Mouse (Mus musculus) embryonic facial prominence, embryonic 11.5 days (tissue): Measurements from ENCODE around the gene Uroc1. TPM values are rescaled to one million over a fixed set of nuclear protein-coding genes. Genes with fewer than 3 reads are reported as not detected.

ENCODE experiments used
- ATAC-seq: fragments of 200-750 bp; cut with Nextera tagmentation; replicated peaks from 2 replicates; pipeline ENCODE4 v1.8.0; 2017; ENCODE audit warnings: low read depth; ENCODE audit not compliant: insufficient number of reproducible peaks, low FRiP score, low TSS enrichment
- DNase-seq: peaks from one replicate; pipeline ENCODE4 v3.0.0-alpha.2; 2015; ENCODE audit warnings: low spot score
- H3K27ac ChIP-seq: fragments of 300-500 bp; sonication (generic); replicated peaks from 2 replicates; pipeline ENCODE4 v1.5.1; 2014; ENCODE audit warnings: mild to moderate bottlenecking, low read depth, low read length, control low read depth
- H3K27me3 ChIP-seq: fragments of 300-500 bp; sonication (generic); 2 replicates; pipeline ENCODE4 v1.6.1; 2014; ENCODE audit warnings: mild to moderate bottlenecking, low read length, moderate library complexity, mixed read lengths; ENCODE audit not compliant: control insufficient read depth, insufficient read depth
- H3K36me3 ChIP-seq: fragments of 300-500 bp; sonication (generic); replicated peaks from 2 replicates; pipeline ENCODE4 v1.6.1; 2014; ENCODE audit warnings: low read depth, mild to moderate bottlenecking, low read length, moderate library complexity, mixed read lengths; ENCODE audit not compliant: control insufficient read depth, insufficient read depth
- H3K4me1 ChIP-seq: fragments of 300-500 bp; sonication (generic); 2 replicates; pipeline ENCODE4 v1.6.1; 2014; ENCODE audit warnings: low read length, mixed read lengths; ENCODE audit not compliant: control insufficient read depth, insufficient read depth
- H3K4me2 ChIP-seq: fragments of 300-500 bp; sonication (generic); 2 replicates; pipeline ENCODE4 v1.6.1; 2014; ENCODE audit warnings: low read depth, mild to moderate bottlenecking, control low read depth, low read length, moderate library complexity
- H3K4me3 ChIP-seq: fragments of 300-500 bp; sonication (generic); 2 replicates; pipeline ENCODE4 v1.5.1; 2014; ENCODE audit warnings: low read depth, low read length, control low read depth
- H3K9ac ChIP-seq: fragments of 300-500 bp; sonication (generic); replicated peaks from 2 replicates; pipeline ENCODE4 v1.6.1; 2014; ENCODE audit warnings: mild to moderate bottlenecking, control low read depth, low read length
- H3K9me3 ChIP-seq: fragments of 300-500 bp; sonication (generic); replicated peaks from 2 replicates; pipeline ENCODE4 v1.6.1; 2016; ENCODE audit warnings: mild to moderate bottlenecking, low read length, inconsistent platforms, mixed read lengths; ENCODE audit not compliant: control insufficient read depth
- WGBS: fragments of 180-500 bp; shearing (Covaris S2); extraction: QIAGEN DNeasy Blood & Tissue Kit; methylation state at CpG from one replicate; pipeline ENCODE4 v1.1.7; 2014; 5-methylcytosine and 5-hydroxymethylcytosine counted together
- polyA plus RNA-seq: library from polyadenylated mRNA; unstranded; fragments of >200 nt; fragmentation: Nextera tagmentation; extraction: Ambion mirVana; gene quantifications from 2 replicates; pipeline ENCODE4 v1.2.1, GENCODE M21; 2014

Uroc1 gene
- polyA plus RNA-seq, 1 experiment from 2014 or later, result not detected

DNA sequence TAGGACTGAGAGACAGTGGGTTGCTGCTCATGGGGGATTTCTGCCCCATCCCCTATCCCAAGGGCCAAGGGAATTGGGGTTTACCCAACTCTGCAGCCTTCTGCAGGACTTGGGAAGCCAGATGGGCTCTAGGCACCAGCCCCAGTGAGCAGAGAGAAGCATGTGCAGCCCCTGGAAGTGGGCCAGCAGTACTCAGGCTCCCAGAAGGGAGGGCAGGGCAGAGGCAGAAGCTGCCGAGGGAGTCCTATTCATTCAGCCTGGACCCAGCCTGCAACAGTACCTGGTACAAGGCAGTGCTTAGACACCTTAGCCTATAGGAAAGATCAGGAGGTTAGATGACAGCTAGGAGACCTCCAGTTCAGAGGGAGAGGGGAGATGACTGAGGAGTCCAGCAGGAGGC, 3.1 kb upstream of the Uroc1 start:
- Histone ChIP-seq H3K4me2 (no peak overlapping the region), H3K4me3 (no peak overlapping the region), H3K36me3 (no peaks in the 10 kb centered on the region), H3K27me3 (no peaks in the 10 kb centered on the region), H3K4me1 (no peaks in the 10 kb centered on the region), H3K27ac (no peak overlapping the region), H3K9ac (no peak overlapping the region), H3K9me3 (no peaks in the 10 kb centered on the region)
- 53% methylated on average over 1 of the region's 1 CpGs for WGBS
- ATAC-seq (no peak), DNase-seq (no peak)

GRCm38 (mm10) chr6:90334244-90334643, 1.2 kb downstream of the Uroc1 start:
- no peak overlapping the region for H3K4me2 ChIP-seq
- WGBS, result 88% methylated on average over 3 of the region's 3 CpGs

GRCm38 (mm10) chr6:90342343-90342742, 9.3 kb downstream of the Uroc1 start:
- no peak overlapping the region for H3K4me3 ChIP-seq
- H3K9ac ChIP-seq, result no peak overlapping the region
- H3K4me1 ChIP-seq, result no peaks in the 10 kb centered on the region
- no peaks in the 10 kb centered on the region for H3K36me3 ChIP-seq
- H3K27ac ChIP-seq, result no peak overlapping the region
- DNase-seq (no peak), ATAC-seq (no peak)
- WGBS, result 67% methylated on average over 2 of the region's 2 CpGs
- no peaks in the 10 kb centered on the region for H3K9me3 ChIP-seq
- no peak overlapping the region for H3K4me2 ChIP-seq
- no peaks in the 10 kb centered on the region for H3K27me3 ChIP-seq

More at GRCm38 (mm10) chr6:90334244-90334643, 1.2 kb downstream of the Uroc1 start:
- Histone ChIP-seq H3K4me3 (no peak overlapping the region), H3K9ac (no peak overlapping the region), H3K9me3 (no peaks in the 10 kb centered on the region), H3K27me3 (no peaks in the 10 kb centered on the region), H3K36me3 (no peaks in the 10 kb centered on the region), H3K4me1 (no peaks in the 10 kb centered on the region), H3K27ac (no peak overlapping the region)
- ATAC-seq, result no peak
- DNase-seq, result no peak

DNA sequence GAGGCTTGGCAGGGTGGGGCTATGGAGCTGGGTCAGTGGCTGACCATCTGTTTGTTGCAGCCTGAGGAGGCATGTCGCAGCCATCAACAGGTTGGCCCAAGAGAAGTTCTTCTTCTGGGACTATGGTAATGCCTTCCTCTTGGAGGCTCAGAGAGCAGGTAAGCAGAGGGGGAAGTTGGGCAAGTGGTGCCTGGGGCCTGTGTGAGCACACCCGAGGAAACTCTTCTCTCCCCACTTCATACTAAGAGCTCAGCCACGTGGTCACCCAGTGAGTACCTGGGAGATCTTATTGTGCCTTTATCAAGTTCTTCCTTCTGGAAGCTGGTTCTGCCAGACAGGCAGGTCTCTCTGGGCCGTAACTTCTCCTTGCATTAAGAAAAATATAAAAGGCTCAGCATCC, 14.1 kb downstream of the Uroc1 start:
- no peak overlapping the region for H3K27ac ChIP-seq
- H3K9me3 ChIP-seq, result no peaks in the 10 kb centered on the region
- no peaks in the 10 kb centered on the region for H3K4me1 ChIP-seq
- no peaks in the 10 kb centered on the region for H3K27me3 ChIP-seq
- ATAC-seq, result no peak
- H3K4me3 ChIP-seq, result no peak overlapping the region
- H3K9ac ChIP-seq, result no peak overlapping the region
- no peak for DNase-seq
- H3K4me2 ChIP-seq, result no peak overlapping the region
- no peaks in the 10 kb centered on the region for H3K36me3 ChIP-seq
- 84% methylated on average over 4 of the region's 4 CpGs for WGBS

GRCm38 (mm10) chr6:90348500-90348899, 15.4 kb downstream of the Uroc1 start:
- H3K9ac ChIP-seq, result no peak overlapping the region
- H3K4me2 ChIP-seq, result no peak overlapping the region
- H3K4me1 ChIP-seq, result no peaks in the 10 kb centered on the region
- H3K27ac ChIP-seq, result no peak overlapping the region
- H3K27me3 ChIP-seq, result no peaks in the 10 kb centered on the region
- no peak overlapping the region for H3K4me3 ChIP-seq
- WGBS, result 75% methylated on average over 4 of the region's 4 CpGs
- ATAC-seq (no peak), DNase-seq (no peak)
- H3K9me3 ChIP-seq, result no peaks in the 10 kb centered on the region
- H3K36me3 ChIP-seq, result no peaks in the 10 kb centered on the region

DNA sequence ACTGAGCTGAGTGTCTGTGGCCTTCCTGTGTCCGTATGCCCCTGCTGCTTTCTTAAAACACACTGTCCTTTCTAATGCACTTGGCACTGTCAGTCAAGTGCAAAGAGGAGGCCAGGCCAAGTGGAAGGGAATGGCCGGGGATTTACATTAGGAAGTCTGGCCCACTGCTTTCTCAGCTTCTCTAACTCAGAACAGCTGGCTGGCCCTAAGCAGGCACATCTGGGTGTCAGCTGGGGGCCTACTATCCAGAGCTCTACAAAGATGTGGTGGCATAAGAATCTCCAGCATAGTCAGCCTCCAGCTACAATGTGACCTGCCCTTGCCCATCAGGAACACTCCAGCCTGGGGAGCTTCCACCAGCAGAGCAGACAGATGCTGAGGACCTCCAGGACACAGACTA, 16.9 kb downstream of the Uroc1 start:
- Histone ChIP-seq H3K9ac (no peak overlapping the region), H3K27ac (no peak overlapping the region), H3K9me3 (no peaks in the 10 kb centered on the region), H3K4me2 (no peak overlapping the region), H3K4me1 (no peaks in the 10 kb centered on the region), H3K27me3 (no peaks in the 10 kb centered on the region), H3K4me3 (no peak overlapping the region), H3K36me3 (no peaks in the 10 kb centered on the region)
- DNase-seq (peak; percentile 43), ATAC-seq (no peak)
- WGBS, result 45% methylated on average over 2 of the region's 2 CpGs

DNA sequence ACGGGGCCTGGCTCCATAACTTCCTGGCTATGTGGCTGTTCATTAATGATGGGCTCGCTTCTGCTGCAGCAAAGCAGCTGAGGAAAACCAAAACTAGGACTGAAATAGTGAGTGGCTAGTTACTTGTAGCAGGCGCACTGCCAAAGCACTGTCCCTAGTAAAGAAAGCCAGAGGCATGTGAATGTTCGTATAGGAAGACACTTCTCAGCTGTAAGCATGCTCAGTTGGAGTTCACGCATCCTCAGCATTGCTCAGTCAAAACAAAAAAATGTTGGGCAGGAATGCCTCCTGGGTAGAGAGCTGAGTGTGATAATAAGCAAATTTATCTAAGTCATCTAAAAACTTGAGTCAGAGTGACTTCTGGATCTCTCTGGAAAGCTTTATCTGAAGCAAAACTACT, 25.1 kb downstream of the Uroc1 start:
- ATAC-seq (no peak), DNase-seq (no peak)
- Histone ChIP-seq H3K36me3 (no peaks in the 10 kb centered on the region), H3K4me3 (no peak overlapping the region), H3K9ac (no peak overlapping the region), H3K27me3 (no peaks in the 10 kb centered on the region), H3K9me3 (no peaks in the 10 kb centered on the region), H3K4me2 (no peak overlapping the region), H3K4me1 (no peaks in the 10 kb centered on the region), H3K27ac (no peak overlapping the region)
- 67% methylated on average over 5 of the region's 5 CpGs for WGBS

DNA sequence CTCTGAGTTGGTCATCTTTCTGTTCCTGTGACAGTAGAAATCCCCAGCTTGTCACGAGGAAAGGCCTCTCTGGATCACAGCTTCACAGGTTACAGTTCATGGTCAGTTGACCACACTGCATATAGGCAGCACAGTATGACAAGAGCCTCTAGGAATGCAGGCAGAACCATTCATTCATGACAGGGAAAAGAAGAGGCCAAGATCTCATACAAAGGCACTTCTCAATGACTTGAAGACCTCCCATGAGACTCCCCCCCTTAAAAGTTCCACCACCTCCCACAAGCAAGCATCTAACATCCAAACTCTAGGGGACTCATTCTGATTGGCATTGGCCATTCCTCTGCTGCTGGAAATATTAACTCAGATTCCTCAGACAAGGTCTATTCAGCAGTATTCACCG, 26.4 kb downstream of the Uroc1 start:
- WGBS, result 71% methylated on average over 2 of the region's 2 CpGs
- Histone ChIP-seq H3K4me3 (no peak overlapping the region), H3K4me2 (no peak overlapping the region), H3K4me1 (no peaks in the 10 kb centered on the region), H3K9me3 (no peaks in the 10 kb centered on the region), H3K27me3 (no peaks in the 10 kb centered on the region), H3K36me3 (no peaks in the 10 kb centered on the region), H3K9ac (no peak overlapping the region), H3K27ac (no peak overlapping the region; the same call in 1 of the 2 replicates)
- DNase-seq (no peak), ATAC-seq (no peak)
